Mouse (Mus musculus): Measurements from ENCODE around the gene Pip5k1b.

Gene Pip5k1b

DNA sequence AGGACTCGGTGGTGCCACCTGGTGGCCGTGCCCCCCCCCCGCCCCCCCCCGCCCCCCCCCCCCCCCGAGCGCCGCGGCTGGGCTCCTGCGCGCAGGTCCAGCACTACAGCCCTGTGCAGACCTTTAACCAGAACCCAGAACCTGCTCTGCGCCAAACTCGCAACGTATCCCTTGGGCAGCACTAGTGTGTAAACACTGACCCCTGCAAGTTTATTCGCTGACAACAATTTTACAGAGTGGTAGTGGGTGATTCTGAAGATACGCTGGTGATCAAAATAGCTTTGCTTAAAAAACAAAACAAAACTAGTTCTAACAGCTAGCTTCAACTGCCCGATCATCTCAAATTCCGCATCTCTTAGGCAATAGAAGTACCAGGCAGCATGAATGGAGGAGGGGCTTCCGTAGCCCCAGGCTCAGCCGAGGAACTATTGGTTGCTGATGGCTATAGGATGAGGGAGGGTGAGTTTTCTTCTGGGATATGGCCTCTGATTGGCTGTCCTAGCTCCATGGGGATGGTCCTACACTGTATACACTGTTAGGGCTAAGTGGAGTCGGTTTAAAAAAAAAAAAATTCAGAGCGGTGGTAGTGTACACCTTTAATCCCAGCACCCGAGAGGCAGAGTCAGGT, 275.0 kb downstream of the Pip5k1b start, which contains the start of gene Fxn:
Gene Fxn (minus strand): TSS at position 5 of the 628 bp plus-strand sequence.
- CTCF ChIA-PET, result interaction anchor here (0.5 to 2.8 kb wide), 32 partner anchors 9 to 964 kb away, joined by 3 to 16 read pairs (median 4); partner anchors contain the start of gene Tjp2 (in 1 of the 4)
- POLR2A ChIA-PET, result interaction anchor here (0.6 to 2.1 kb wide), 31 partner anchors 9 to 681 kb away, joined by 3 to 12 read pairs (median 3); partner anchors contain the start of genes Fam122a (in 3 of the 4), Pgm5 (in 1 of the 4) and Tjp2 (in 1 of the 4)

DNA sequence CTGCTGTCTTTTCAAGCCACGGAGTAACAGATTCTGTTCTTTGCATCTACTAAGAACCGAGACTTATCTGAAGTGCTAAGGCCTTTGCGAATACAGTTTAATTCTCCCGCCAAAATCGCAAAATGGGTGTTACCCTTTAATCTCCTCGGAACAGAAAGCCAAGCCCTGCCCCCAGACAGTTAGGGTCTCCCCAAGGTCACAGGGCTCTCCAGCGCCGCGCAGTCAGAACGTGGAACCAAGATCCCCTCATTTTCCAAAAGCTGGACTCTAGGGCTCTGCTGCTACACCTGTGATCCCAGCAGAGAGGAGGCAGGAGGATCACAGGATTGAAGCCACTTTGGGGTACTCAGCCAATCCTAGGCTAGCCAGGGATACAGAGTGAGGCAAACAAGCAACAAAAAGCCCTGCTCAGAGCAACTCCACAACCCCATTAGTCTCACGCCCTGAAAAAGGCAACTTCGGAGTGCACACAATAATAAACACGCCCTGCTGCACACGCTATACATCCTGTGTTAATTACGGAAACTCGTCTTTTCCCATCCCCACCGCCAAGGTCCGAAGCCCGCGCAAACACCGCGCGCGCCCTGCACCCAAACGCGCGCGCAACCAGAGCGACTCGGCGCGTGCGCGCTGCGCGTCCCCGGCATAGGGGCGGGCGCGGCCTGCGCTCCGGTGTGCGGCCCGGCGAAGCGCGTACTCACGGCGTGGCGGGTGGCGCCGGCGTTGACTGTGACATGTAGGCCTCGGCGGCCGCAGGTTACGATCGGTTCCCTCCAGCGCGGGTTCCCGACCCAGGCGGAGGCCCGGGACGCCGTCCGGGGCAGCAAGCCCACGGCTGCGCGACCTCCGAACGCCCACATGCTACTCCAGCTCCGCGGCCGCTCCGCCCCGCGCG, 275.7 kb downstream of the Pip5k1b start:
- ChIA-PET CTCF (interaction anchor here (0.5 to 2.8 kb wide), 20 partner anchors 8 to 963 kb away, joined by 3 to 16 read pairs (median 4); no protein-coding TSS in a partner anchor), POLR2A (interaction anchor here in 3 of 4 experiments (0.6 to 2.1 kb wide), 23 partner anchors 8 to 581 kb away, joined by 3 to 12 read pairs (median 4); partner anchors contain the start of genes Fam122a (in 2 of the 3), Pgm5 (in 1 of the 3) and Tjp2 (in 1 of the 3))

DNA sequence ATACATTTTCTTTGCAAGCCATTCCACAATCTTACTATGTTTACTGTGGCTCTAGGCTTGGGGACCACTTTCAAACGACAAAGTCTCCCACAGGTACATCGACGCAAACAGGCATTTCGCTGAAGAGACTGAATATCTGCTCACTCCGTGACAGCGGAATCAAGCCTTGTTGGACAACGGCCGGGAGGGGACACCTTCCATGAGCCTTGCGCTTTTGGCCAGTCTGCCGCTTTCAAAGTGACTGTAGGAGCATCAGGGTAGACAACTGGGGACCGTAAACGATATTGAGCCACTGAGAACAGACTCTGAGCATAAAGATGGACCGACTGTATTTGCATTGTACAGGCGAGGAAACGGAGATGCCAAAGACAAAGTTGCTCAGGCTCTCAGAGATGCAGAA, 276.8 kb downstream of the Pip5k1b start:
- CTCF ChIA-PET, result interaction anchor here in 2 of 4 experiments (1.3 to 1.5 kb wide), 2 partner anchors 7 to 37 kb away, joined by 3 read pairs; no protein-coding TSS in a partner anchor
- POLR2A ChIA-PET, result interaction anchor here in 2 of 4 experiments (1.1 to 1.5 kb wide), 2 partner anchors 15 to 323 kb away, joined by 3 to 4 read pairs; no protein-coding TSS in a partner anchor

DNA sequence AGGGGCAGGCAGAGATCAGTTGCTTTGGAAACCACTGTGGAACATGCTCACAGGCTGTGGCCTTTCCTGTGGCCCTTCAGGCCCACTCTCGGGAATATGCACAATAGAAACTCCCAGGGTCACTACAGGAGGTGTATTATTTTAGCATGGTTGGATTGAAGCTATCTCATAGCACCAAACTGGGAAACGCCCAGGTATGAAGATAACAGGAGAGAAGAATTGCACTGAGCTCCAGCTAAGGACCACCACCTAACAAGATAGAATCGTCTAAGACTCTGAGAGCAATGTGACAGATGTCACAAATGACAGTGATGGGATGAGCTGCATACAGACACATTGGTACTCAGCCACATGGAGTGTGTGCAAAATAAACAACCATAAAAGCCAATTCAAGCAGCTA, 281.4 kb downstream of the Pip5k1b start:
- POLR2A ChIA-PET, result interaction anchor here in 1 of 4 experiments (0.9 kb wide), 1 partner anchor 113 kb away, joined by 3 read pairs; no protein-coding TSS in a partner anchor
- CTCF ChIA-PET, result interaction anchor here in 2 of 4 experiments (0.5 to 1.0 kb wide), 2 partner anchors 10 to 659 kb away, joined by 3 to 4 read pairs; no protein-coding TSS in a partner anchor

DNA sequence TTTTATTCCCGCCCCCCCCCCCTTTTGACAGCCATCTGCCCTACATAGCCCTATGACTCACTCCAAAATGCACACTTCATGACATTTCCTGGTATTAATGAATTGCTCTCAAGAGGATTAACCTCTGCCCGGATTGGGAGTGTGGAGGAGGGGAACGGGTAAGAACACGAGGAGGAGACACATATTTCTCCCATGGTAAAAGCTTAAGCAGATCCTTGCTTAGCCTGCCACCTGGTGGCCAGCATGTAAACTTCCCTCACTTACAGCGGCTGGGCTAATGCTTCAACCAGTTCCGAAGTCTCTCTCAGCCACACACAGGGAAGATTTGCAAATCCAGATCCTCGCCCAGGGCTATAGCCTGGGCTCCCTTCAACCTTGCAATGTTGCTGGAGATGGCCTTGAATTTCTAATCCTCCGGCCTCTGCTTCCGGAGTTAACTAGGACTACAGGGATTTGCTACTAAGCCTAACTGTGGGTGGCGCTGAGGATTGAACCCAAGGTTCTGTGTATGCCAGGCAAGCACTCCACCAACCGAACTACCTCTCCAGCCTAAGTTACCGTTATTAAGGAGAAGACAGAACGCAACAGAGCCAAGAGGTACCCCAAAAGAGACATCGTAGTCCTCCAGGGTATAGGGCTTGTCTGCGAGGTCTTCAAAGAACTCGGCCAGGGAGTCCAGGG, 283.8 kb downstream of the Pip5k1b start:
- ChIA-PET CTCF (interaction anchor here (0.6 to 2.7 kb wide), 27 partner anchors 8 to 1316 kb away, joined by 3 to 16 read pairs (median 4); partner anchors contain the start of genes Fxn (in 2 of the 4), Apba1 (in 1 of the 4), Fam189a2 (in 1 of the 4) and Tjp2 (in 1 of the 4)), POLR2A (interaction anchor here in 3 of 4 experiments (0.5 to 1.4 kb wide), 11 partner anchors 9 to 1201 kb away, joined by 3 to 9 read pairs (median 3); partner anchors contain the start of genes Fxn (in 1 of the 3) and Tjp2 (in 1 of the 3))

DNA sequence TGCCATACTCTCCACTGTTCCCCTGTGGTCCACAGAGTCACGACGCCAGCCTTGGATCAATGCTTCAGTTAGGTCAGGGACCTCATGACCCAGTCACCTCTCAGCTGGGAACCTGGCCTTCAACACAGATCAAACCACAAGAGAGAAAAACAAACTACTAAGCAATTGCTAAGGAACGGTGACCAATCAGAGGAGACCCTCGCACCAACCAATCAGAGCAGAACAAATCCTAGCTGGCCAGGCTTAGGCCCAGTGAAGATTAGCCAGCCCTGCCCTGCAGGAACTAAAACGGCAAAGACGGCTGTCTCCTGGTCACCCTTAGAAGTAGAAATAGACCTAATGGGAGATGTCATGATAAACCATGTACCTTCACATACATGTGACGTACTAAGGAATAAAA, 284.3 kb downstream of the Pip5k1b start:
- POLR2A ChIA-PET, result interaction anchor here in 3 of 4 experiments (0.5 to 1.4 kb wide), 7 partner anchors 9 to 1136 kb away, joined by 3 to 9 read pairs (median 4); partner anchors contain the start of gene Fxn (in 1 of the 3)
- CTCF ChIA-PET, result interaction anchor here (0.5 to 2.7 kb wide), 23 partner anchors 8 to 1316 kb away, joined by 3 to 16 read pairs (median 5); partner anchors contain the start of genes Fxn (in 2 of the 4), Apba1 (in 1 of the 4), Fam189a2 (in 1 of the 4) and Tjp2 (in 1 of the 4)

DNA sequence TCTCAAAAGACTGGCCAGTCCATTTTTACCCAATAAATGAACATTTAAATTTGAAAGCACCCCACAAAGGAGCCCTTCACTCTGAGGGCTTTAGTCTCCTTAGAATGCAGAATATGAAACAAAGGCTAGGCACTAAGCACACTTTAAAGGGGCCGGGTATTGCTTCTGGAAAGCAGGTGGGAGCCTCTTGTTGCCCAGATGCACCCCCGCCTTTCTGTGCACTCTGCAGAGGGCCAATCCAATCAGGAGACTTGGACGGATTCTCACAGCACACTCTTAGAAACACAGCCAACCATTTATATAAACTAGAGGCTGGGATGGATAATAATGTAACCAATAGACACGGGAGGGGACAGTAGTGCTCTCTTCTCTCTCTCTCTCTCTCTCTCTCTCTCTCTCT, 287.1 kb downstream of the Pip5k1b start:
- ChIA-PET POLR2A (interaction anchor here in 1 of 4 experiments (2.1 to 2.4 kb wide), 2 partner anchors 12 to 43 kb away, joined by 6 to 7 read pairs; partner anchors contain the start of genes Fxn and Tjp2), CTCF (no interaction called here)

DNA sequence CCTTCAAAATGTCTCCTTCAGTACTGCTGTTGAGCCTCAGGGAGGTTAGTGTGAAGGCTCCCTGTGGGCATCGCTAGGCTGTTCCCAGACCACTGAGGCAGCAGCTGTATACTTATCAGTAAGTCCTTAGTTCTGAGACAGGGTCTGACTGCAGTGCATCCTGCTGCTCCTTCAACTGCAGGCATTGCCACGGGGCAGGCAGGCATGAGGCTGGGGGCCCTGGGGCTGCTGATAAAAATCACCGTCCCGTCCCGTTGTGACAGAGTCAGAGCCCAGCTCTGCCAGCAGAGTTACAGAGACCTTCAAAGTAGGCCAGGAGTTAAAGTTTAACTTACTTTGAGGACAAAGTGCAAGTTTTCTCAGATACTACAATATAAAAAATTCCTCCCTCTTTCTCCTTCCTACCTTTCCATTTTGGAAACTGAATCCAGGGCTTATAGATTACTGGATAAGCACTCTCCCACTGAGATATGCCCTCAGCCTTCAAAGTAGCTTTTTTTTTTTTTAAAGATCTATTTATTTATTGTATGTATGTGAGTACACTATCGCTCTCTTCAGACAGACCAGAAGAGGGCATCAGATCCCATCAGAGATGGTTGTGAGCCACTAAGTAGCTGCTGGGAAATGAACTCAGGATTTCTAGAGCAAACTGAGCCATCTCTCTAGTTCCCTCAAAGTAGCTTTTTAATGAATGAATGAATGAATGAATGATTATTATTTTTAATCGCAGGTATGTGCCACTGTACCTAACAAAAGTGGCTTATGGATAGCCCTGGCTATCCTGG, 289.4 kb downstream of the Pip5k1b start:
- ChIA-PET CTCF (interaction anchor here in 3 of 4 experiments (0.5 to 1.5 kb wide), 9 partner anchors 9 to 368 kb away, joined by 3 to 4 read pairs (median 3); no protein-coding TSS in a partner anchor), POLR2A (interaction anchor here in 2 of 4 experiments (0.6 to 2.4 kb wide), 8 partner anchors 14 to 165 kb away, joined by 3 to 7 read pairs (median 4); partner anchors contain the start of genes Fxn (in 2 of the 2) and Tjp2 (in 1 of the 2))

DNA sequence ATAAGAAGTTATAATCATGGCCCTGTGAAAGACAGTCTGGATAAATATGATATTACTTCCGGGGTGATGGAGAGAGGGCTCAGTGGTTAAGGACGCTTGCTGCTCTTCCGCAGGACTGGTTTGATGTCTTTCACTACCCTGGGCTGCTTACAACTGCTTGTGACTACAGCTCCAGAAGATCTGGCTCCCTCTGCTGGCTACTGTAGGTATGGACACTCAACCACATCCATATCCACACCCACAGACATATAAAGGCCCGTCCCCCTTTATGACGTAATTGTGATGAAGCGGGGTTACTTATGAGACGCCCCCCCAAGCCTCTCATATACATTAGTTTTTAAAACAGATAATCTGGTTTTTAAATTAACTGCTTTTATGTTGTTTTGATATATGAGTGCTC, 290.7 kb downstream of the Pip5k1b start:
- ChIA-PET CTCF (interaction anchor here (0.6 to 1.6 kb wide), 19 partner anchors 9 to 1169 kb away, joined by 3 to 6 read pairs (median 3); partner anchors contain the start of genes Tjp2 (in 2 of the 4) and Fxn (in 1 of the 4)), POLR2A (interaction anchor here in 2 of 4 experiments (0.5 to 1.3 kb wide), 3 partner anchors 11 to 41 kb away, joined by 3 to 4 read pairs (median 3); no protein-coding TSS in a partner anchor)

DNA sequence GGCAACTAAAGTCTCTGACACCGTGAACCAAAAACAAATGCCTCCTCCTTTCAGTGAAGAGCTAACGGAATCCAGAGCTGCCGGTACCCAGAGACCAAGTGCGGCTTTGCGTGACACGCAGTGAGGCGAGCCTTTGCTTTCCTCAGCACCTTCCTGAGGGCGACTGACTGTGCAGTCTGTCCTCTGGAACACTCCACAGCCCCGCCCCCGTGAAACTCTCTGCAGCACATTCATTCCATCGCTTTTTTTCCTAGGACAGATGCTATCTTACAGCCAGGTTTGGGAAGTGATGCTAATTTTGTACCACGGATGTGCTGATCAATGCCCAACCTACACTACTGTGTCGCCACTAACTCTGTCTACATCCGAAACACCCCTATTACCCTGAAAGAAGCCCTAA, 292.9 kb downstream of the Pip5k1b start:
- CTCF ChIA-PET, result interaction anchor here in 3 of 4 experiments (0.6 to 2.0 kb wide), 3 partner anchors 9 to 38 kb away, joined by 3 to 7 read pairs (median 5); partner anchors contain the start of gene Tjp2 (in 1 of the 3)
- POLR2A ChIA-PET, result interaction anchor here in 2 of 4 experiments (1.0 to 1.2 kb wide), 3 partner anchors 11 to 41 kb away, joined by 3 to 4 read pairs (median 3); partner anchors contain the start of gene Tjp2 (in 1 of the 2)

DNA sequence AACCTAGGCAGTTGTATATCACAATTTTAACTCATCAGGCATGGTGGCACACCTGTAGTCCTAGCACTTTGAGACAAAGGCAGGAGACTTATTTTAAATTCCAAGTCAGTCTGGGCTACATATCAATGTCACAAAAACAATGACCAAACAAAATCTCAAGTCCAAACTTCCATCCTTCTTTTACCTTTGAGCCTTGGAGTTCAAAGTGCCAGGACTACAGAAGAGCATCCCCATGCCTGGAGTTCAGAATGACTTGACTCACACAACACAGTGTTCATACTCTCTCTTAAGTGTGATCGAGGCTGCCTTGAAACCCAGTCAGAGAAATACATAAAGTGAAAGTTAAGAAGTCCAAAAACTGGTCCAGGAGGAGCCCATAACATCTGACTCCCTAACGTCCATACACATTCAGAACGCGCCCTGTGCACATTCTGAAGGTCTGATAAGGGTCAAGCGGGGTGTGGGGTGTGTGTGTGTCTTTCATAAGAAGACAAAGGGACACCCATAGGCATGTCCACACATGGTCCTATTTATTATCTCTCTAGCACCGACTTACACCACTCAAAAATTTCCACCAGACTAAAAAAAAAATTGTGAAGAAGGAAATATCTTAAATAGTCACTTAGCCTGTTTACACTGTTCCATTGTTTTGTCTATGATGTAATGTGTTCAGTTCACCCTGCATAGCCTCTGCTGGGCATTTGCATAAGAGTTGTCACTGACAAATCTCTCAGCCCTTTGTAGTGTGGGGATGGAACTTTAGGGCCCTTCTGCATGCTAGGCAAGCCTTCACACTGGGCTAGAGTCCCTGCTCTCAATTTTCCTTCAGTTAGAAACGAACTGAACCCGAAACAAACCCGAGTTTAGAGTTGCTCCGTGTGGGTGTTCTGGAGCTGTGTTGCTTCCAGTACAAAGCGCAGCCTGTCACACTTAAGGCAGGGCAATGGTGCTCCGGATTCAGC, 296.0 kb downstream of the Pip5k1b start:
- ChIA-PET CTCF (no interaction called here), POLR2A (interaction anchor here in 2 of 4 experiments (0.6 to 0.9 kb wide), 3 partner anchors 19 to 303 kb away, joined by 3 read pairs; partner anchors contain the start of gene Tjp2 (in 1 of the 2))

DNA sequence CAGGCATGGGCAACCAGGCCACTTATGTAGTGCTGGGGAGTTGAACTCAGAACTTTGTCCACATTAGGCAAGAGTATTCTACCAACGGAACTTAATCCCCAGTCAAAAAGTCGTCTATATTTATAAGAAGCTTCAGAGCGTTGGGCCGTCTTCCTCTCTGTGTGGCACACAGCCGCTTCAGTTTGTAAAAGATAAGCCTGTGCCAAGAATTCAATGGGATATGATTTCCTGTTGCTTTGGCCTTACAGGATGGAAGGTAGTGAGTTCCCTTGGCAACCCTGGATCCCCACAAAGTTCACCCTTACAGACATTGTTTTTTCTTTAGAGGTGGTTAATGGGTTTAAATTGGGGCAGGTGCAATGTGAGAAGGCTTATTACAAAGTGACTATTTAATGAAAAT, 297.3 kb downstream of the Pip5k1b start:
- CTCF ChIA-PET, result interaction anchor here in 1 of 4 experiments (0.6 kb wide), 1 partner anchor 316 kb away, joined by 5 read pairs; no protein-coding TSS in a partner anchor
- POLR2A ChIA-PET, result interaction anchor here in 1 of 4 experiments (0.5 to 0.9 kb wide), 2 partner anchors 13 to 33 kb away, joined by 3 to 4 read pairs; partner anchors contain the start of gene Tjp2

DNA sequence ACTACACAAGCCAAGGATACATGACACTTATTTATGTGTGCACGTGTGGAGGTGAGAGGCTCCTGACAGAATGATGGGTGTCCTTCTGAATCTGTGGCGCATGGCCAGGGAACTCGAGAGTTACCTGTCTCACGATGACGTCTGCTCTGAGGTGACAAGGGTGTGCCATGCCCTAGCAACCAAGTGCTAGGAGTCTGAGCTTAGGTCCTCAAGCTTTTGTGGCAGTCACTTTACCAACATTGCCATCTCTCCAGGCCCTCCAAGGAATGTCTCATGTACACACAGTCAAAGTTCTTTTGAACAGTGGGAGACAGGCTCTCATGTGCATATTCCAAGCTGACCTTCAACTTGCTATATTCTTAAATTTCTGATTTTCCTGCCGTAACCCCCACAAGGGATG, 297.7 kb downstream of the Pip5k1b start:
- POLR2A ChIA-PET, result interaction anchor here in 1 of 4 experiments (0.6 kb wide), 1 partner anchor 297 kb away, joined by 3 read pairs; no protein-coding TSS in a partner anchor
- CTCF ChIA-PET, result interaction anchor here in 1 of 4 experiments (0.6 to 0.9 kb wide), 2 partner anchors 9 to 40 kb away, joined by 3 read pairs; no protein-coding TSS in a partner anchor

DNA sequence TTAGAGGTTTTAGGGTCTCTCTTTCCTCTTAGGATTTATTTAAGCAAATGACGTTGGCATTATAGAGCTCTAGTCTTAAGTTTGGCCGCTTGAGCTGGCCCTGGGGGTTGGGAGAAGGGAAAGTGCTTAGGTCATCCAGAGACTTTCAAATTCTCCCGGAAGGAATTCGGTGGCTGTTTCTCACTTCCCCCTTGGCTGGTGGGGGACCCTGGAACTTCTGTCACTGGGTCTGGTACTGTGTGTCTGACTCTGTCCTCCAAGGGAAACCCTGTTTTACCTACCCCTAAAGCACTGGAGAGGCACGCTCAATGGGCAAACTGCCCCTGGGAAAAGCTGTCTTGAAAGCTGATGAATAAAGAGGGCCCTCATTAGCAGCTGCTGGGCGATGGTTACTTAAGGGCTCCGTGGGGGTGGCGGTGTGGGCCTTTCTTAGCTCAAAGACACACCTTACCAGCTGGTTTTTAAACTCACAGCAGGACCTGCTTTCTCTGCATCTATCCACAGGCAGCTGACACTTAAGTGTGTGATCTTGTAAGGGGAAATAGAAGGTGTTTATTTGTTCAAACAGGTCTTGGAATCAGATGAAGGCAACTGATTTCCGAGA, 301.9 kb downstream of the Pip5k1b start:
- CTCF ChIA-PET, result interaction anchor here in 3 of 4 experiments (0.5 to 1.3 kb wide), 6 partner anchors 9 to 630 kb away, joined by 3 to 9 read pairs (median 4); partner anchors contain the start of gene Tjp2 (in 1 of the 3)
- POLR2A ChIA-PET, result interaction anchor here (0.5 to 1.8 kb wide), 8 partner anchors 11 to 374 kb away, joined by 3 to 6 read pairs (median 3); partner anchors contain the start of gene Tjp2 (in 2 of the 4)

Measured in embryonic stem cell, embryonic (primary cell).